Mouse (Mus musculus): ENCODE measurements around the gene Clpsl2. TPM values are rescaled to one million over a fixed set of nuclear protein-coding genes. Genes with fewer than 3 reads are reported as not detected.

The Clpsl2 gene
- total RNA-seq, 1 experiment: not detected

DNA sequence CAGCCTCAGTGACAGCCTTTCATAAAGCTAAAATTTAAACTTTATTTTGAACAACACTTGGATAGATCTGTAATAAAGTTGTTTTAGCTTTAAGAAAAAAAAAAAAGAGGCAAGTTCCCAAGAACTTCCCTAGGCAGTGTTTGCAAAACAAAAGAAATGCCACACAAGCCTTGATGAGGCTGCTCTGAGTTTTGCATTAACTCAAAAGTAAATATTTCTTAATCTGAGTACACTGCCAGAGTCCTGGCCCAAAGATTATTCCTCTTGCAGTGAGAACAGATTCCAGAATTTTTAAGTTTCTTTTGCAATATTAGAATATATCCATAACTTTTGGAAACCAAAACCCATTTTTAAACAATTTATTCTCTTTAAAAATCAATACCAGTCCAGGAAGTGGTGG, 16.0 kb downstream of the Clpsl2 start:
- no peaks in the 10 kb centered on the region for H3K9me3 ChIP-seq (ENCODE audit: control insufficient read depth, insufficient read depth, low read depth, low read length)
- TF ChIP-seq CHD2 (IDR thresholded peaks at IDR 0.05; ENCODE audit: low read depth, low read length): no peak
- TF ChIP-seq ZNF384 (IDR thresholded peaks at IDR 0.05; ENCODE audit: low read depth, low read length): no peak
- TF ChIP-seq ZC3H11A (IDR thresholded peaks at IDR 0.05; ENCODE audit: borderline replicate concordance, low read depth, low read length): no peak
- TF ChIP-seq MAFK (IDR thresholded peaks at IDR 0.05; ENCODE audit: insufficient read depth, low read depth, low read length): no peak
- TF ChIP-seq HCFC1 (IDR thresholded peaks at IDR 0.05; ENCODE audit: borderline replicate concordance, insufficient read depth, low read length): no peak
- peaks cover 2 to 14% of the 10 kb centered on the region in 2 experiments for H3K4me1 ChIP-seq (ENCODE audit: control insufficient read depth in 2 of 2, insufficient read depth in 2 of 2, low read length in 2 of 2, poor library complexity in 1 of 2)
- in situ Hi-C loops (cut with MboI; ENCODE audit: low sequenced_read_pairs in 2 of 2, unreplicated experiment in 2 of 2): no loop called here
- H3K27ac ChIP-seq (ENCODE audit: insufficient read depth, low read depth, low read length, poor library complexity, severe bottlenecking): no peak overlapping the region
- no peak overlapping the region for H3K9ac ChIP-seq (ENCODE audit: insufficient read depth, low read depth, low read length, poor library complexity, severe bottlenecking)
- no peaks in the 10 kb centered on the region for H3K36me3 ChIP-seq (ENCODE audit: control insufficient read depth, insufficient read depth, low read length, poor library complexity, severe bottlenecking)
- DNase-seq (ENCODE audit: low read depth, low spot score): no peak
- H3K4me3 ChIP-seq (ENCODE audit: insufficient read depth in 1 of 2, low read depth in 1 of 2, low read length in 2 of 2, poor library complexity in 1 of 2, severe bottlenecking in 1 of 2): no peak overlapping the region

DNA sequence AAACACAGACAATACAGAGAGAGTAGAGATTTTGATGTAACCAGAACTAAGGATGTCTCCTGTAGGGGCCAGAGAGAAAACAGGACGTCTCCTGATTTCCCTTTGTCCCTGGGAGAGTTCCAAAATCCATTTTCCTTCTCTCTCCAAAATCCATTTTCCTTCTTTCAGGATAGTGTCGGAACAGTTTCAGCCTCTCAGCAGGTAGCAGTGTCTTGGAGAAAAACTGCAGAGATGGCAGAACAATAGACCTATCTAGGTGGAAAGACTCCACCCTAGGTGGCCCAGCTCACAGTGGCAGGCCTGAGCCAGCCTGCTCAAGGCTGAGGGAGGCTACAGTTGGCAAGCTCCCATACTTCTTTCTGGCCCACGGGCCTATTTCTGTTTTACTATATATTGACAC, 18.3 kb downstream of the Clpsl2 start:
- TF ChIP-seq MAFK (IDR thresholded peaks at IDR 0.05; ENCODE audit: insufficient read depth, low read depth, low read length): 0 out of 2 replicates have a peak, but pooled peaks have one; percentile 11
- no peak for TF ChIP-seq HCFC1 (IDR thresholded peaks at IDR 0.05; ENCODE audit: borderline replicate concordance, insufficient read depth, low read length)
- no peak for DNase-seq (ENCODE audit: low read depth, low spot score)
- Histone ChIP-seq H3K36me3 (ENCODE audit: control insufficient read depth, insufficient read depth, low read length, poor library complexity, severe bottlenecking) (no peaks in the 10 kb centered on the region), H3K9ac (ENCODE audit: insufficient read depth, low read depth, low read length, poor library complexity, severe bottlenecking) (no peak overlapping the region), H3K9me3 (ENCODE audit: control insufficient read depth, insufficient read depth, low read depth, low read length) (no peaks in the 10 kb centered on the region), H3K4me3 (ENCODE audit: insufficient read depth in 1 of 2, low read depth in 1 of 2, low read length in 2 of 2, poor library complexity in 1 of 2, severe bottlenecking in 1 of 2) (no peak overlapping the region), H3K4me1 (ENCODE audit: control insufficient read depth in 2 of 2, insufficient read depth in 2 of 2, low read length in 2 of 2, poor library complexity in 1 of 2) (peaks cover 2% of the 10 kb centered on the region in 2 experiments; a peak in 3 of 4 replicates), H3K27ac (ENCODE audit: insufficient read depth, low read depth, low read length, poor library complexity, severe bottlenecking) (peak overlapping the region; percentile 22; the same call in 1 of the 2 replicates)
- in situ Hi-C loops (cut with MboI; ENCODE audit: low sequenced_read_pairs in 2 of 2, unreplicated experiment in 2 of 2): no loop called here

DNA sequence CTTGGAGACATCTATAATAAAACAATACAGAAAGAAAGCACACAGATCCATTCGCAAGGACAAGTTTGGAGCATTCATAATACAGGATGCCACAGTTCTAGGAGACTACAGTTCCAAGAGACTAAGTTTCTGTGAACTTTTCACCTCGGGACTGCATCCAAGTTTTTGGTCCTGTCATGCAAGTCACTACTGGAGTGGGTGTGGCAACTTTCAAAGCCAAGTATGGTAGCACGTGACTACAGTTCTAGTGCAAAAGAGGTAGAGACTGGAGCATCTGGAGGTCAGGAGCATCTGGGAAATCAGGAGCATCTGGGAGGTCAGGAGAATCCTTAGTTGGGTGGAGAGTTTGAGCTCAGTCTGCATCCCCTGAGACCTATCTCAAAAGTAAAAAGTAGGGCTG, 22.7 kb downstream of the Clpsl2 start:
- Histone ChIP-seq H3K4me3 (ENCODE audit: insufficient read depth in 1 of 2, low read depth in 1 of 2, low read length in 2 of 2, poor library complexity in 1 of 2, severe bottlenecking in 1 of 2) (no peak overlapping the region), H3K36me3 (ENCODE audit: control insufficient read depth, insufficient read depth, low read length, poor library complexity, severe bottlenecking) (no peaks in the 10 kb centered on the region), H3K9ac (ENCODE audit: insufficient read depth, low read depth, low read length, poor library complexity, severe bottlenecking) (no peak overlapping the region), H3K4me1 (ENCODE audit: control insufficient read depth in 2 of 2, insufficient read depth in 2 of 2, low read length in 2 of 2, poor library complexity in 1 of 2) (peaks cover 2 to 10% of the 10 kb centered on the region in 2 experiments), H3K9me3 (ENCODE audit: control insufficient read depth, insufficient read depth, low read depth, low read length) (no peaks in the 10 kb centered on the region), H3K27ac (ENCODE audit: insufficient read depth, low read depth, low read length, poor library complexity, severe bottlenecking) (no peak overlapping the region)
- in situ Hi-C loops (cut with MboI; ENCODE audit: low sequenced_read_pairs in 2 of 2, unreplicated experiment in 2 of 2): no loop called here
- DNase-seq (ENCODE audit: low read depth, low spot score): no peak
- TF ChIP-seq MAFK (IDR thresholded peaks at IDR 0.05; ENCODE audit: insufficient read depth, low read depth, low read length) (no peak), ZC3H11A (IDR thresholded peaks at IDR 0.05; ENCODE audit: borderline replicate concordance, low read depth, low read length) (no peak), CHD2 (IDR thresholded peaks at IDR 0.05; ENCODE audit: low read depth, low read length) (no peak), ZNF384 (IDR thresholded peaks at IDR 0.05; ENCODE audit: low read depth, low read length) (no peak), HCFC1 (IDR thresholded peaks at IDR 0.05; ENCODE audit: borderline replicate concordance, insufficient read depth, low read length) (no peak)

DNA sequence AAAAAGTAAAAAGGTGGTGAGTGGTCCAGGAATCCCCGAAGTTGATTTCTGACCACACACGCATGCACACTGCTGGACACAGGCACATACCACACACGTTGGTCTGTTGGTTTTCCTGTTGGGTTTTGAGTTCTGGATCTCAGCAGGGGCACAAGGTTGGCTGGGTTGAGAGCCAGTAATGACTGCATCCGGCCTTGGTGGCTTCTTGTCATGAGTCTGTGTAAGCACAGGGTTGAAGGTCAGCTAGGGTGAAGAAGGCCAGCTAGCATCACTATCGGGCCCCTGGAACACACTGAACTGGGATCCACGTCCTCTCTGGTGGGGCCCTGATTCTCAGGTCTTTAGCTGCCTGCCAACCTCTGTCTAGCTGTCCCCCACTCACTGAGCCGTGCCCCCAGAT, 23.3 kb downstream of the Clpsl2 start:
- DNase-seq (ENCODE audit: low read depth, low spot score): no peak
- Histone ChIP-seq H3K27ac (ENCODE audit: insufficient read depth, low read depth, low read length, poor library complexity, severe bottlenecking) (no peak overlapping the region), H3K9me3 (ENCODE audit: control insufficient read depth, insufficient read depth, low read depth, low read length) (no peaks in the 10 kb centered on the region), H3K4me1 (ENCODE audit: control insufficient read depth in 2 of 2, insufficient read depth in 2 of 2, low read length in 2 of 2, poor library complexity in 1 of 2) (peaks cover 2 to 10% of the 10 kb centered on the region in 2 experiments), H3K9ac (ENCODE audit: insufficient read depth, low read depth, low read length, poor library complexity, severe bottlenecking) (no peak overlapping the region), H3K36me3 (ENCODE audit: control insufficient read depth, insufficient read depth, low read length, poor library complexity, severe bottlenecking) (no peaks in the 10 kb centered on the region), H3K4me3 (ENCODE audit: insufficient read depth in 1 of 2, low read depth in 1 of 2, low read length in 2 of 2, poor library complexity in 1 of 2, severe bottlenecking in 1 of 2) (no peak overlapping the region)
- in situ Hi-C loops (cut with MboI; ENCODE audit: low sequenced_read_pairs in 2 of 2, unreplicated experiment in 2 of 2): no loop called here
- TF ChIP-seq MAFK (IDR thresholded peaks at IDR 0.05; ENCODE audit: insufficient read depth, low read depth, low read length) (no peak), ZC3H11A (IDR thresholded peaks at IDR 0.05; ENCODE audit: borderline replicate concordance, low read depth, low read length) (no peak)

DNA sequence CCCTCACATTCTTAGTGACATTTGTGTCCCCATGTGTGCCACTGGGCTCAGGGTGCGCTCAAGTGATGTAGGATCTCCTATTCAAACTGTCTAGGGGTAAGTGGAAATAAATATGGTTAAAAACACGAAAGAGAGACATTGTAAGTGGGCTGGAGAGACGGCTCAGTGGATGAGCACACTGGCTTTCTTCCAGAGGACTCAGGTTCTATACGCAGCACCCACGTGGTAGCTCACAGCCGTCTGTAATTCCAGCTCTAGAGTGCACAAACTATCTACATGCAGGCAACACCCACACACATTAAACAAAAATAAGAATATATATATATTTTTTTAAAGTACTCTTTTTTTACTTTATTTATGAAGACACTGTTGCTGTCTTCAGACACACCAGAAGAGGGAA, 23.7 kb downstream of the Clpsl2 start:
- no peak overlapping the region for H3K9ac ChIP-seq (ENCODE audit: insufficient read depth, low read depth, low read length, poor library complexity, severe bottlenecking)
- DNase-seq (ENCODE audit: low read depth, low spot score): no peak
- in situ Hi-C loops (cut with MboI; ENCODE audit: low sequenced_read_pairs in 2 of 2, unreplicated experiment in 2 of 2): no loop called here
- TF ChIP-seq ZC3H11A (IDR thresholded peaks at IDR 0.05; ENCODE audit: borderline replicate concordance, low read depth, low read length): no peak
- no peak for TF ChIP-seq HCFC1 (IDR thresholded peaks at IDR 0.05; ENCODE audit: borderline replicate concordance, insufficient read depth, low read length)
- no peak for TF ChIP-seq MAFK (IDR thresholded peaks at IDR 0.05; ENCODE audit: insufficient read depth, low read depth, low read length)
- TF ChIP-seq ZNF384 (IDR thresholded peaks at IDR 0.05; ENCODE audit: low read depth, low read length): no peak
- TF ChIP-seq CHD2 (IDR thresholded peaks at IDR 0.05; ENCODE audit: low read depth, low read length): no peak
- peaks cover 2 to 9% of the 10 kb centered on the region in 2 experiments for H3K4me1 ChIP-seq (ENCODE audit: control insufficient read depth in 2 of 2, insufficient read depth in 2 of 2, low read length in 2 of 2, poor library complexity in 1 of 2)
- H3K4me3 ChIP-seq (ENCODE audit: insufficient read depth in 1 of 2, low read depth in 1 of 2, low read length in 2 of 2, poor library complexity in 1 of 2, severe bottlenecking in 1 of 2): no peak overlapping the region
- H3K27ac ChIP-seq (ENCODE audit: insufficient read depth, low read depth, low read length, poor library complexity, severe bottlenecking): no peak overlapping the region
- no peaks in the 10 kb centered on the region for H3K9me3 ChIP-seq (ENCODE audit: control insufficient read depth, insufficient read depth, low read depth, low read length)
- H3K36me3 ChIP-seq (ENCODE audit: control insufficient read depth, insufficient read depth, low read length, poor library complexity, severe bottlenecking): no peaks in the 10 kb centered on the region
